Mouse (Mus musculus): ENCODE measurements around the gene Sema6c.
"Not testable (repeated sequence)": the region's sequence is repeated elsewhere in the genome, so short reads cannot be mapped to it uniquely, and the experiment has no call there.

Sema6c gene

GRCm38 (mm10) chr3:95186888-95187287, 26.6 kb downstream of the Sema6c start:
- no peak for DNase-seq

DNA sequence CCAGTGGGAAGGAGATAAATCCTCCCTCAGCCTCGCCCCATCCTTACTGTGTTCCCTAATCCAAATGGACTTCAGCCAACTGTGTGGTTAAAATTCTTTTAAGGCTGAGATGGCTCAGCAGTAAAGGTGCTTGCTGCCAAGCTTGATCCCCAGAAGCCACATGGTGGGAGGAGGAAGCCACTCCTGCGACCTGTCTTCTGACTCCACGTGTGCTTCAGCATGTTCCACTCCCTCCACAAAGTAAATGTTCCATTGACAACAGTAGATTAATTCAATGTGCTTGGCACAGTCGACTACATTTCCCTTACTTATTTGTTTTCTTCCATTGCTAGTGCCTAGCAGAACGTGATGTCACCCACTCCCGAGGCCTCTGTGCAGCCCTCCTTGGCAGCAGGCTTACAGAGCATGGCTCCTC, 34.5 kb downstream of the Sema6c start:
- no peak for DNase-seq

- no peak for DNase-seq
These were observed 35.5 kb downstream of the Sema6c start for GRCm38 (mm10) chr3:95195772-95196171.

- DNase-seq = no peak
These were observed 38.8 kb downstream of the Sema6c start for GRCm38 (mm10) chr3:95199101-95199500.

- no peak for DNase-seq
These were observed 39.9 kb downstream of the Sema6c start for GRCm38 (mm10) chr3:95200132-95200531.

DNA sequence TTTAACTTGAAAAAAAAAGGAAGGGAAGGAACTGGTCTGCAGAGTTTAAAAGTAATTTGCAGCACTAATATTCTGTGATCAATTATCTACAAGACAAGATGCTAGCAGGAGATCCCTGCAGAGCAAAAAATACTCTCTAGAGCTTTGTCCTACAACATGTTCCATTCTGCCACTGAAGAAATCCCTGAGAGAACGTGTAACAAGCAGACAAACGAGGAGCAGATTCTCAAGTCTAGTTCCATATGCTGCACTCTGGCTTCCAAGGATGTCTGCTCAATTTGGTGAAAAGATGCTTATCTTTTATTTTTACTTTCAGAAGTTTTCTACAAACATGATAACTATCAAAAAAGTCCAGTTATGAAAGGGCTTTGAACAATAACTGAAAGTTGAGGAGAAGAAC, 40.3 kb downstream of the Sema6c start:
- DNase-seq = no peak

GRCm38 (mm10) chr3:95203880-95204279, 43.6 kb downstream of the Sema6c start:
- no peak for DNase-seq

- DNase-seq = no peak
These were observed 48.0 kb downstream of the Sema6c start for GRCm38 (mm10) chr3:95208286-95208685.

- DNase-seq = no peak
These were observed 50.3 kb downstream of the Sema6c start for GRCm38 (mm10) chr3:95210585-95210984.

DNA sequence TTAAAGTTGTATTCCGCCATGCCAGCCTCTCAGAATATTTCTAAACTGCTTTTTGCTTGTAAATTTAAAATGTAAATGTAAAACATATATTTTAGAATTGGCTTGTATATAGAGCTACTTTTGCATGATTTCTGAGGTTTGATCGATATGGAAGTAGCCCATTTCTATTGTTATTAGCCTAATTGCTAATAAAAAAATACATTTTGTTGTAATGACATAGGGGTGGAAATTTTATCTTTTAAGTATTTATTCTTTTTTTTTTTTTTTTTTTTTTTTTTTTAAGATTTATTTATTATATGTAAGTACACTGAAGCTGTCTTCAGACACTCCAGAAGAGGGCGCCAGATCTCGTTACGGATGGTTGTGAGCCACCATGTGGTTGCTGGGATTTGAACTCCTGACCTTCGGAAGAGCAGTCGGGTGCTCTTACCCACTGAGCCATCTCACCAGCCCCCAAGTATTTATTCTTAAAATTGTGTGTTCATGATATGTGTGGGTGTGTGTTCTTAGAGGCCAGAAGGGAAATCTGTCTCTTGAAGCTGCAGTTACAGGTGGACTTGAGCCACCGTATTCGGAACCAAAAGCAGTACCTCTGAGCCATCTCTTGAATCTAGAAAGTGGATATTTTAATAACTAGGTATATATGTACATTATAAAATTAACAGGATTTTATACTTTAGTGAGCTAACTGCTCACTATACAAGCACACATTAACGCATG, 52.8 kb downstream of the Sema6c start:
- DNase-seq = not testable (repeated sequence)

DNA sequence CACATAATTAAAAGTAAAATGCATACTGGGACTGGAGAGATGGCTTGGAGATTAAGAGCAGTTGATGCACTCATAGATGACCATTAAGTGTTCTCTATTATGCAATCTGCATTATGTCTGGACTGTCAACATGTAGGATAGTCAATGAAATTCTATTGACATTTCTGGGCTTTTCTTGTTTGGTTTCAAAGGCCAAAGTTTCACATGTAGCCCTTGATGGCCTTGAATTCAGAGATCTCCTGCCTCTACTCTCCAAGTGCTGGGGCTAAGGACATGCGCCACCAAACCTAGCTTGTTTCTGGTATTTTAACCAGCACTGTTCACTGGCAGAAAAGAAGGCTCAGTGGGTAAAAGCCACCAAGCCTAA, 53.3 kb downstream of the Sema6c start:
- no peak for DNase-seq

DNA sequence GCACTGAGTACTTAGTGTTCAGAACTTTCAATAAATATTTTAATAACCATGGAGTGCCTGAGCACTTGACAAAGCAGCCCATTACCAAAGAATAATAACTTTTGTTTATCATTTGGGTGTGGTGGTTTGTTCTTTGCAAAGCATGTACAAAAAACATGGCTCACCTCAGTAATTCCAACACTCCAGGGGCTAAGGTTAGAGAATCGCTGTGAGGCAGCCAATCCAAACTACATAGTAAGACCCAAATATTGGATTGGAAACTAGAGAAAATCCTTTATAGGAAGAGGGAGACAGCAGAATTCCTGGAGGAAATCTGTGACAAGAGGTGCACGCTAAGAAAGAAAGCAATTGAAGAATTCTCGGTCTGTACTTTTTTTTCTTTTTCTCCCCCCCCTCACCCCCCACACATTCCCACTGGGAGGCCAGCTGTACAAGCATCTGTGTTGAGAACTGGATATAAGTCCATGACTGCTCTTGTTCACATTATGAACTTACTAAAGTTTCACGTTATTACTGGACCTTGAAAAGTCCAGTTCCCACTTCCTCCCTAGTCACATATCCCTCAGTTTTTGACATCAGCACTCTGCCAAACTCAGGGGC, 56.5 kb downstream of the Sema6c start:
- DNase-seq = no peak

- peak; percentile 97 to 98 for DNase-seq
These were observed 57.2 kb downstream of the Sema6c start, which contains the start of gene Gabpb2 for GRCm38 (mm10) chr3:95217255-95218134. TSS of gene Gabpb2 (minus strand) at chr3:95217916.

GRCm38 (mm10) chr3:95218466-95219137, 58.3 kb downstream of the Sema6c start:
- peak in 1 of 2 experiments; percentile 23 for DNase-seq

DNA sequence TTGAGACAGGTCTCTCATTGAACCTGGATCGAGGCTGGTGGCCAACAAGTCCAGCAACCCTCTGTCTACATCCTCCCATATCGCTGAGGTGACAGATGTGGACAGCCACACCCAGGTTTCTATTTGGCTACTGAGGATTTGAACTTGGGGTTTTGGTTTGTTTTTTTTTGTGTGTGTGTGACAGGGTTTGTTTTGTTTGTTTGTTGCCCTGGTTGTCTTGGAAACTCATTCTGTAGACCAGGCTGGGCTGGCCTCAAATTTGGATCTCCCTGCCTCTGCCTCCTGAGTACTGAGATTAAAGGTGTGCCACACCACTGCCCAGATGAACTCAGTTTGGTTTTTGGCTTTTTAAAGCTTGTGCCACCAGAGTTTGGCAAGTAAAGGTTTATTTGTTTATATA, 62.8 kb downstream of the Sema6c start:
- no peak for DNase-seq

Measured in lung, postnatal 4 days (tissue).